Mouse (Mus musculus) A20 (cell line): Measurements from ENCODE around the gene Asphd1.
A peak's percentile ranks its signal among the peaks of the same experiment; 100 is the strongest.
"Not testable (repeated sequence)": the region's sequence is repeated elsewhere in the genome, so short reads cannot be mapped to it uniquely, and the experiment has no call there.

Source experiments
- DNase-seq: peaks from one replicate; pipeline ENCODE4 v3.0.0-alpha.2; 2011; ENCODE audit warnings: low read depth, low spot score

The Asphd1 gene

GRCm38 (mm10) chr7:126950647-126951615, 1.5 kb upstream of the Asphd1 start:
- no peak for DNase-seq

- peak; percentile 81 for DNase-seq
Observed at GRCm38 (mm10) chr7:126949793-126950646, 638 bp upstream of the Asphd1 start, which contains the start of gene Sez6l2. TSS of gene Sez6l2 (plus strand) at chr7:126950563.

GRCm38 (mm10) chr7:126948626-126949025, 756 bp downstream of the Asphd1 start:
- no peak for DNase-seq

- DNase-seq: peak; percentile 50
Observed at GRCm38 (mm10) chr7:126946530-126946929, 2.9 kb downstream of the Asphd1 start.

- no peak for DNase-seq
Observed at GRCm38 (mm10) chr7:126941801-126942200, 7.6 kb downstream of the Asphd1 start.

- DNase-seq: peak; percentile 52
Observed at GRCm38 (mm10) chr7:126941171-126941570, 8.2 kb downstream of the Asphd1 start.

- DNase-seq: no peak
Observed at GRCm38 (mm10) chr7:126932652-126933051, 16.7 kb downstream of the Asphd1 start.

GRCm38 (mm10) chr7:126929046-126929445, 20.3 kb downstream of the Asphd1 start:
- DNase-seq: no peak

- DNase-seq: peak; percentile 95
Observed at GRCm38 (mm10) chr7:126928384-126929037, 20.9 kb downstream of the Asphd1 start, which contains the start of gene Kctd13. TSS of gene Kctd13 (plus strand) at chr7:126928879.

GRCm38 (mm10) chr7:126926299-126926698, 23.1 kb downstream of the Asphd1 start:
- DNase-seq: no peak

GRCm38 (mm10) chr7:126923999-126924398, 25.4 kb downstream of the Asphd1 start:
- DNase-seq: no peak

- no peak for DNase-seq
Observed at GRCm38 (mm10) chr7:126922624-126923060, 26.7 kb downstream of the Asphd1 start, which contains the start of gene Tmem219. TSS of gene Tmem219 (minus strand) at chr7:126922917.

GRCm38 (mm10) chr7:126921563-126921962, 27.8 kb downstream of the Asphd1 start:
- no peak for DNase-seq

- DNase-seq: no peak
Observed at GRCm38 (mm10) chr7:126919973-126920372, 29.4 kb downstream of the Asphd1 start.

GRCm38 (mm10) chr7:126918356-126918755, 31.0 kb downstream of the Asphd1 start:
- not testable (repeated sequence) for DNase-seq

GRCm38 (mm10) chr7:126914844-126915243, 34.5 kb downstream of the Asphd1 start:
- DNase-seq: no peak

- DNase-seq: no peak
Observed at GRCm38 (mm10) chr7:126905590-126905989, 43.8 kb downstream of the Asphd1 start.

- DNase-seq: not testable (repeated sequence)
Observed at GRCm38 (mm10) chr7:126899781-126900180, 49.6 kb downstream of the Asphd1 start.

GRCm38 (mm10) chr7:126898102-126898990, 51.0 kb downstream of the Asphd1 start:
- DNase-seq: peak; percentile 94

- peak; percentile 77 for DNase-seq
Observed at GRCm38 (mm10) chr7:126897390-126898101, 51.8 kb downstream of the Asphd1 start.
